Mouse (Mus musculus) embryonic fibroblast, embryonic 13.5 days (primary cell): Measurements from ENCODE around the gene Guca2b.

Experiments used
- CTCF ChIP-seq: IDR thresholded peaks from 2 replicates; pipeline ENCODE4 v1.5.1; 2011; ENCODE audit warnings: mild to moderate bottlenecking, control low read depth, low read length, moderate library complexity, borderline replicate concordance; ENCODE audit not compliant: insufficient read depth
- POLR2A ChIP-seq: IDR thresholded peaks from 2 replicates; pipeline ENCODE4 v1.6.1; 2011; ENCODE audit warnings: low read depth, mild to moderate bottlenecking, control low read depth, low read length, moderate library complexity

DNA sequence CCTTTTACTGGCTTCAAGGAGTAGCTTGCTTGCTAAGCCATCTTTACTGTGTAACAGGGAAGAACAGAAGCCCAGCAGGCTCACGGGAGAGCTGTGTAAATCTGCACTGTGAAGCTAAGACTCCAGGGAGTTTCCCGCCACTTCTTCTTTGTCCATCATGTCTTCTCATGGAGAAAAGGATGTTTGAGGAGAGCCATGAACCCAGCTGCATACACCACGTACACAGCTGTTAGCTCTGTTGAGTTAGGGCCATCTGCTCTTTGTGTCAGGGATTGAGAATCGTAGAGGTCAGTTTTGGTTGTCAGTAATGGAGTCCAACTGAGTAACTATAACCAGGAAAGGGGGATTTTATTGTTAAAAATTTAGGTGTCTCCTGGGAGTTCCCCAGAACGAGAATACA lies 48.6 kb upstream of the Guca2b start:
- TF ChIP-seq CTCF (no peak), POLR2A (no peak)
